Mouse (Mus musculus): Measurements from ENCODE around the gene Cacnb1. TPM values are rescaled to one million over a fixed set of nuclear protein-coding genes. Genes with fewer than 3 reads are reported as not detected.

The Cacnb1 gene
- total and polyA plus RNA-seq, 2 experiments from 2014 or later: 57.2 to 76.4 TPM

DNA sequence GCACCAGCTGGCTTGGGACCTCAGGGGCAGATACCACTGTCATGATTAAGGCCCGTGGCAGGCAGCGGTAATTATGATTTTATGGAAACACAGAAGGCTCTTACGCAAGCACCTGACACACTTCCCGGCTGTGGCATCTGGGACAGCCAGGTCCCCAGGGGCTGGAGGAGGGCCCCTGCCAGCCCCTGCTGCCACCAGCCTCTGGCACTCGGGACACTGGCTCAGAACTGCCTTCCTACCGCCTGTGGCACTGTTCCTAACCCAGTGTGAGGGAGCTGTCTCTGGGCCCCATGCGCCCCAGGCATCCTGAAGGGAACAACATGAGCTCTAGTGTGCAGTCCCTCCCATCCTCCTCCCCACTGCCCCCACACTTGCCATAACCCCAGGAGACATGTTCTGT, 36.8 kb upstream of the Cacnb1 start:
- H3K9ac ChIP-seq: no peak overlapping the region
- ATAC-seq: no peak

DNA sequence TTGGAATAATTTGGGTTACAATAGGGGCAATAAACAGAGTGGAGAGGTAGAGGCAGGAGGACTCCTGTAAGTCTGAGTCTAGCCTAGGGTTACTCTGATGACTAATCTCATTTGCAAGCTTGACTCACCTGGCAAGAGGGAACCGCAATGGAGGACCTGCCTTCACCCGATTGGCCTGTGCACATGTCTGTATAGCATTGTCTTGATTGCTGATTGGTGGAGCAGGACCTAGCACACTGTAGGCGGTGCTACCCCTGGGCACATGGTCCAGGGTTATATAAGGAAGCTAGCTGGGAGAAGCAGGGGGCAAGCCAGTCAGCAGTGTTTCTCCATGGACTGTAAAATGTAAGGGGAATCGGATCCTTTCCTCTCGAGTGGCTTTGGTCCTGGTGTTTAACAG, 35.2 kb upstream of the Cacnb1 start:
- 0 out of 2 replicates have a peak, but pooled peaks have one; percentile 42 for ATAC-seq
- WGBS: 85% methylated on average over 5 of the region's 5 CpGs
- no peak overlapping the region for H3K4me2 ChIP-seq (ENCODE audit: low read depth)
- no peaks in the 10 kb centered on the region for H3K4me1 ChIP-seq (ENCODE audit: insufficient read depth)
- no peak overlapping the region for H3K9ac ChIP-seq
- H3K36me3 ChIP-seq (ENCODE audit: insufficient read depth): no peaks in the 10 kb centered on the region
- no peak overlapping the region for H3K4me3 ChIP-seq (ENCODE audit: low read depth, low read length)
- no peak for TF ChIP-seq CTCF (IDR thresholded peaks at IDR 0.05; ENCODE audit: low read depth)
- DNase-seq: no peak
- H3K9me3 ChIP-seq (ENCODE audit: low read length): no peaks in the 10 kb centered on the region
- no peak overlapping the region for H3K27ac ChIP-seq (ENCODE audit: low read depth, low read length)
- peaks cover 6% of the 10 kb centered on the region; the same call in 1 of the 2 replicates for H3K27me3 ChIP-seq (ENCODE audit: insufficient read depth, low read length)

More for the DNA sequence above, 36.8 kb upstream of the Cacnb1 start:
- no peak overlapping the region for H3K4me2 ChIP-seq (ENCODE audit: low read depth)
- no peak overlapping the region for H3K4me3 ChIP-seq (ENCODE audit: low read depth, low read length)
- no peak for DNase-seq
- TF ChIP-seq CTCF (IDR thresholded peaks at IDR 0.05; ENCODE audit: low read depth): no peak
- no peaks in the 10 kb centered on the region for H3K36me3 ChIP-seq (ENCODE audit: insufficient read depth)
- H3K27me3 ChIP-seq (ENCODE audit: insufficient read depth, low read length): 0 out of 2 replicates have a peak, but pooled peaks cover 5% of the 10 kb centered on the region
- H3K9me3 ChIP-seq (ENCODE audit: low read length): no peaks in the 10 kb centered on the region
- no peak overlapping the region for H3K27ac ChIP-seq (ENCODE audit: low read depth, low read length)
- WGBS: 57% methylated on average over 7 of the region's 7 CpGs
- H3K4me1 ChIP-seq (ENCODE audit: insufficient read depth): no peaks in the 10 kb centered on the region

DNA sequence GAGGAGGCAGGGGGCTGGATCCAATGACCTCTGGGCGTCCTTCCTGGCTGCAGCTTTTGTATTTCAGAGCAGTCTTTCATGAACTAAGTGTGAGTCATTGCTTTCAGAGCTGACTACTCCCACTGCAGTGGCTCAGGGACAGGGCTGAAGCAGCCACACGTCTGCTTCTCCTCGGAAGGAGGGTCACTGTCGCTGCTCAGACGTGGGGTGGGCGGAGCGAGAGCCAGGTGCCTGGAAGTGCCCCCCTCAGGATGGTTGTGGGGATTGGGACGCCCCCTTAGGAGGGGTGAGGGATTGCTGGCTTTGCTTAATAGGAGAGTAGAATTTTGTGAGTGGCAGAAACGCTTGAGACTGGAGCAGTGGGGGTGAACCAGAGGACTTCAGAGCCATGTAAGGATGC, 34.6 kb upstream of the Cacnb1 start:
- no peak for ATAC-seq
- DNase-seq: no peak
- peaks cover 10% of the 10 kb centered on the region; the same call in 1 of the 2 replicates for H3K27me3 ChIP-seq (ENCODE audit: insufficient read depth, low read length)
- 26% methylated on average over 9 of the region's 9 CpGs for whole genome bisulfite sequencing
- no peak overlapping the region for H3K4me3 ChIP-seq (ENCODE audit: low read depth, low read length)
- TF ChIP-seq CTCF (IDR thresholded peaks at IDR 0.05; ENCODE audit: low read depth): no peak
- H3K9me3 ChIP-seq (ENCODE audit: low read length): no peaks in the 10 kb centered on the region
- no peaks in the 10 kb centered on the region for H3K36me3 ChIP-seq (ENCODE audit: insufficient read depth)
- no peaks in the 10 kb centered on the region for H3K4me1 ChIP-seq (ENCODE audit: insufficient read depth)
- no peak overlapping the region for H3K9ac ChIP-seq
- H3K4me2 ChIP-seq (ENCODE audit: low read depth): no peak overlapping the region
- no peak overlapping the region for H3K27ac ChIP-seq (ENCODE audit: low read depth, low read length)

DNA sequence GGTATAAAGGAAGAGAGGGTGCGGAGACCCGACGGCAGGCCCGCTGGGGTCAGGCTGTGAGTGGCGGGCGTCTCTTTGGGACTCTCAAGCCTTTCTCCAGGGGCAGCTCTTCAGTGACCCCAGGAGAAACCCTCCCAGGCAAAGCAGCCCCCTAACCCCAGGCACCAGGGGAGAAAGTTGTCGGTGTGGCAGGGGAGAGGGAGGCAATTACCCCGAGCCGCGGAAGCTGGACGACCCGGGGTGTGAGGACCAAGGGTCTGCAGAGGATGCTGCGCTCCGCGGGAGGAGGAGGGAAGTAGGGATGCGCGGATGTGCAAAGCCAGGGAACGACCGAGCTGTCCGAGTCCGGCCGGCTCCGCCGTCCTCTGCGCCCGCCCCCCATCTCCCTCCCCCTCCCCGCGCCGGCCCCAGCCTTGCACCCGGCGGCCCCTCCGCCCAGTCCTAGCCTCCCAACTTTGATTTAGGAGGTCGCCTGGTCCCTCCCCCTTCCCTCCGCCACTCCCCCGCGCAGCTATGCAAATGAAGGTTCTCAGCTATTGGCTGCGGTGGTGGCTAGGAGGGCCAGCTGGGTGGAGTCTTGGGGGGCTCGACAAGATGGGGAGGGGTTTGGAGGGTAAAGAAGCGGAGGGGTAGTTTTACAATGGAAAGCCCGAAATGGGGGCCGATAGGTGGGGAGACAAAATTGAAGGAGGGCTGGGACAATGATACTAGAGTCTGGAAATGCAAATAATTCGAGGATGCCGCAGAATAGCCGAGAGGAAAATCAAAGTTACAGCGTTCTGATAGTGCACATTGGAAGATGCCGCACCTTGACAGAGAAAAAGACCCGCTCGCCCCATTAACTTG, 30.4 kb upstream of the Cacnb1 start, which contains the start of gene Stac2:
TSS of gene Stac2 (minus strand) at position 474 of the 846 bp plus-strand sequence.
- peak within 1 kb of the TSS; percentile 48 for H3K4me3 ChIP-seq (ENCODE audit: low read depth, low read length)
- DNase-seq (peak; percentile 69), ATAC-seq (peak; percentile 79)
- H3K9me3 ChIP-seq (ENCODE audit: low read length): no peaks in the 10 kb centered on the region
- WGBS: 3% methylated on average over 31 of the region's 48 CpGs
- H3K36me3 ChIP-seq (ENCODE audit: insufficient read depth): no peaks in the 10 kb centered on the region
- peak within 1 kb of the TSS; percentile 66 for H3K4me2 ChIP-seq (ENCODE audit: low read depth)
- H3K4me1 ChIP-seq (ENCODE audit: insufficient read depth): no peaks in the 10 kb centered on the region; the same call in 1 of the 2 replicates
- TF ChIP-seq CTCF (IDR thresholded peaks at IDR 0.05; ENCODE audit: low read depth): no peak
- H3K9ac ChIP-seq: peak within 1 kb of the TSS; percentile 58
- peak within 1 kb of the TSS; percentile 59 for H3K27ac ChIP-seq (ENCODE audit: low read depth, low read length)
- peaks cover 17% of the 10 kb centered on the region for H3K27me3 ChIP-seq (ENCODE audit: insufficient read depth, low read length)

- Histone ChIP-seq H3K36me3 (ENCODE audit: insufficient read depth) (no peaks in the 10 kb centered on the region), H3K4me3 (ENCODE audit: low read depth, low read length) (peak overlapping the region; percentile 48), H3K27ac (ENCODE audit: low read depth, low read length) (peak overlapping the region; percentile 59), H3K9me3 (ENCODE audit: low read length) (no peaks in the 10 kb centered on the region), H3K27me3 (ENCODE audit: insufficient read depth, low read length) (peaks cover 17% of the 10 kb centered on the region), H3K4me1 (ENCODE audit: insufficient read depth) (no peaks in the 10 kb centered on the region; the same call in 1 of the 2 replicates), H3K9ac (peak overlapping the region; percentile 58), H3K4me2 (ENCODE audit: low read depth) (peak overlapping the region; percentile 66)
- TF ChIP-seq CTCF (IDR thresholded peaks at IDR 0.05; ENCODE audit: low read depth): no peak
- ATAC-seq (peak; percentile 58), DNase-seq (peak; percentile 59)
- 2% methylated on average over 83 of the region's 83 CpGs for WGBS
Observed at GRCm38 (mm10) chr11:98052129-98052988, 29.5 kb upstream of the Cacnb1 start.

DNA sequence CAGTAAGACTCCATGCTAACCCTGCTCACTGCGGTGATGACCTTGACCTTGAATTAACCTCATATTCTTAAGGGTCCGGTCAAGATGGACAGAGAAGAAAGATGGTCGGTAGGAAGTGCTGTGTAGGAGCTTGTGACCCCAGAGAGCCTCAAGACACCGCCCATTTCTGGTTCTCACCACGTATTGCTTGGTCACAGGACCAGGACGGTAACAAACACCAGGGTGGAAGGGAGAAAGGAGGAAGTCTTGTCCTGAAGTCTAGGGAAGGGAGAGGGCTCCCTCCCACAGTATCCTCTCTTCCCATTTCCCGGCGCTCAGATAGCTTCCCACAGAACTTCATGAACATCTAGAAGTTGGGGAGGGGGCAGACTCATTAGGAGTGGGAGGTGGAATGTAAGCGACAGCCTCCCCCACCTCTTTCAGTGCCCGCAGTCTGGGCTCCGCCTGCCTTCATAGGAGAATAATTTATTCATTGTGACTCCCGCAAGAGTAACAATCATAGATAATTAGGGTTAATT, 28.8 kb upstream of the Cacnb1 start:
- no peak for TF ChIP-seq CTCF (IDR thresholded peaks at IDR 0.05; ENCODE audit: low read depth)
- H3K4me3 ChIP-seq (ENCODE audit: low read depth, low read length): peak overlapping the region; percentile 48
- no peaks in the 10 kb centered on the region; the same call in 1 of the 2 replicates for H3K4me1 ChIP-seq (ENCODE audit: insufficient read depth)
- no peak for DNase-seq
- peak overlapping the region; percentile 58; the same call in 1 of the 2 replicates for H3K9ac ChIP-seq
- WGBS: 10% methylated on average over 12 of the region's 12 CpGs
- H3K9me3 ChIP-seq (ENCODE audit: low read length): no peaks in the 10 kb centered on the region
- peak; percentile 53; the same call in 1 of the 2 replicates for ATAC-seq
- H3K27ac ChIP-seq (ENCODE audit: low read depth, low read length): no peak overlapping the region
- peaks cover 17% of the 10 kb centered on the region for H3K27me3 ChIP-seq (ENCODE audit: insufficient read depth, low read length)
- no peaks in the 10 kb centered on the region for H3K36me3 ChIP-seq (ENCODE audit: insufficient read depth)
- peak overlapping the region; percentile 66 for H3K4me2 ChIP-seq (ENCODE audit: low read depth)
